Mouse (Mus musculus): ENCODE results near the gene Shisal2b. TPM values are rescaled to one million over a fixed set of nuclear protein-coding genes. Genes with fewer than 3 reads are reported as not detected.

Shisal2b gene
- polyA plus RNA-seq, 2 experiments: not detected

DNA sequence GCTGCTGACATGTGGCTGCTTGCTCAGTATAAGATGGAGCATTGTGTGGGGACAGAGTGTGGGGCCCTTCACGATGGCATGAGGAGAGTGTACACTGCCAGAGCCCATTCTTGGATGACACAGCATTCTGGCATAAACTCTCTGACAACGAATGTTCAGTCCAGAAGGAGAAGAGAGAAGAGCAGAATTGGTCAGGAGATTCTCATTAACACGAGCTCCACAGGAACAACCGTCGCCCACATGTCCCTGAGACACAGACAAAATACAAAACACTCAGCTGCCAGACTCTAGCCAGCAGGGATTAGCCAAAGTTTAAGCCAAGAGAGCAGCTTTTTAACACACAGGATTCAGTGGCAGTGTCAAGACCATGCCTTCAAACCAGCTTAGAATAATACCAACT is 3.0 kb upstream of the Shisal2b start:
- Histone ChIP-seq H3K4me1 (replicated peaks; ENCODE audit: control insufficient read depth in 2 of 2, insufficient read depth in 2 of 2, low read length in 1 of 2) (no peaks in the 10 kb centered on the region), H3K4me2 (ENCODE audit: low read depth) (no peak overlapping the region), H3K4me3 (ENCODE audit: insufficient read depth in 1 of 2, low read depth in 2 of 2, low read length in 2 of 2) (no peak overlapping the region), H3K9ac (replicated peaks) (no peak overlapping the region), H3K27ac (no peak overlapping the region), H3K36me3 (replicated peaks; ENCODE audit: control insufficient read depth, insufficient read depth, low read depth) (no peaks in the 10 kb centered on the region), H3K9me3 (ENCODE audit: control insufficient read depth, low read length) (no peaks in the 10 kb centered on the region), H3K27me3 (ENCODE audit: control insufficient read depth, insufficient read depth, low read length) (peaks cover 14% of the 10 kb centered on the region)
- TF ChIP-seq EP300 (IDR thresholded peaks at IDR 0.05; ENCODE audit: low read depth) (no peak), CTCF (IDR thresholded peaks at IDR 0.05; ENCODE audit: low read depth) (no peak)
- ATAC-seq (ENCODE audit: insufficient read depth): no peak
- 65% methylated on average over 5 of the region's 5 CpGs for WGBS (ENCODE audit: insufficient replicate concordance)
- no peak for DNase-seq (ENCODE audit: low read depth in 3 of 3, low spot score in 3 of 3)

DNA sequence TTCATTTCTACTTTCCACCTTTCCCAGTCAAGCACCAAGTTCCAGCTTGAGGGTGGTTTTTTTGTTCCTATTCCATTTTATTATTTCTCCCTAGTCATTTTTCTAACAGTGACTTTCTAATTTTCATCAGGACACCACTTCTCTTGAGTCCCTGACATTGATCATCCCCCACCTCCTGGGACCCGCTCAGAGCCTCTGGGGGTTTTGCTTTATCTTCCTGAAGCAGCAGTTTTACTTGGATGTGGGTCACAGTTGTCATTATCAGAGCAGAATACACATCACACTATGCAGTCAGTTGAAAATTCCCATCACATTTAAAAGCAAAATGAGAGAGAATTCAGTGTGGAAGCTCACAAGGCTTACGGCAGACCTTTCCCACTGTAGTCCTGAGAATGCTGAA is 10.0 kb downstream of the Shisal2b start:
- WGBS (ENCODE audit: insufficient replicate concordance): 43% methylated on average over 2 of the region's 2 CpGs
- Histone ChIP-seq H3K4me1 (replicated peaks; ENCODE audit: control insufficient read depth in 2 of 2, insufficient read depth in 2 of 2, low read length in 1 of 2) (no peaks in the 10 kb centered on the region), H3K27ac (no peak overlapping the region), H3K36me3 (replicated peaks; ENCODE audit: control insufficient read depth, insufficient read depth, low read depth) (no peaks in the 10 kb centered on the region), H3K4me3 (ENCODE audit: insufficient read depth in 1 of 2, low read depth in 2 of 2, low read length in 2 of 2) (no peak overlapping the region), H3K27me3 (ENCODE audit: control insufficient read depth, insufficient read depth, low read length) (no peaks in the 10 kb centered on the region), H3K9ac (replicated peaks) (no peak overlapping the region), H3K9me3 (ENCODE audit: control insufficient read depth, low read length) (no peaks in the 10 kb centered on the region), H3K4me2 (ENCODE audit: low read depth) (no peak overlapping the region)
- no peak for TF ChIP-seq EP300 (IDR thresholded peaks at IDR 0.05; ENCODE audit: low read depth)
- no peak for TF ChIP-seq CTCF (IDR thresholded peaks at IDR 0.05; ENCODE audit: low read depth)
- DNase-seq (ENCODE audit: low read depth in 3 of 3, low spot score in 3 of 3): no peak
- ATAC-seq (ENCODE audit: insufficient read depth): no peak

DNA sequence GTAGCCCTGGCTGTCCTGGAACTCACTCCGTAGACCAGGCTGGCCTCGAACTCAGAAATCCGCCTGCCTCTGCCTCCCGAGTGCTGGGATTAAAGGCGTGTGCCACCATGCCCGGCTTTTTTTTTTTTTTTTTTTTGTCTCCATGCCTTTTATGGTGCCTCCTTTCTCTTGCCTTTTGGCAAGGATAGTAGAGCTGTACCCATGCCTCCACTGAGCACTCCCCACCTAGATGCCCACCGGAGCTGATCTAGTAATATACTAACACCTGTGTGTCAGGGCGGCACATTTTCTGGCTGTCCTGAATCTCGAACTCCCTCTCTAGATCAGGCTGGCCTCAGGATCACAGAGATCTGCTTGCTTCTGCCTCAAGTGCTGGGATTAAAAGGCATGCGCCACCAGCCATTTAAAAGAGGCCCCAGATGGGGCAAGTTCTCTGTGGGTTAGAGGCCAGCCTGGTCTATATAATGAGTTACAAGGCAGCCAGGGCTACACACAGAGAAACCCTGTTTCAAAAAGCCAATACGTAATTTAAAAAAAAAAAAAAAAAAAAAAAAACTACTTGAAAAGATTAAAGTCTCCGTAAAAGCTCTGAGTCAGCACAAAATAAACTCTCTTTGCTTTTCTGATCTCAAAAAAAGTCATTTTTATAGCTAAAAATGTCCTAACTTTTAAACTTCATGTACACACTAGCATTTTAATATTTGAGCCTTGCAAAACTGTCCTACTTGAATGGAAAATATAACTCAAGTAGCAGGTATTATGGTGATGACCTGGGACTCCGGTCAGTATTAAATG is 20.2 kb downstream of the Shisal2b start:
- WGBS (ENCODE audit: insufficient replicate concordance): 71% methylated on average over 9 of the region's 13 CpGs
- no peak for ATAC-seq (ENCODE audit: insufficient read depth)
- no peaks in the 10 kb centered on the region for H3K27me3 ChIP-seq (ENCODE audit: control insufficient read depth, insufficient read depth, low read length)

DNA sequence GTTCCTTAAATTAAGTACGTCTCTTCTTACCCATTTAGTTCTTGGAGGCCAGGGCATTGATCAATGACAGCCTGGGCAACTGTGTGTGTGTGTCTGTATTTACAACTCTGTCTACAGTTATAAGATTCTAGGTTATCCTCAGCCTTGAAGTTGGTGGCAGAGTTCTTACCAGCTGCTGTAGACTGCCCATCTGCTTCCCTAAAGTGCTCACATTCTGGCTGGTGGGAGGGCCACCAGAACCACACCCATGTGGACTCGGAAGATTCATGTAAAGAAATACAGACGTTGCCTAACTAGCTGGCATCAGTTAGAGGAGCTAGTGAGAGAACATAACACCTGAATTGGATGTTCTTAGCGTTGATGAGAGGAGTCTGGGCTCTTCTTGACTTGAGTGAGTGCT is 21.8 kb downstream of the Shisal2b start:
- Histone ChIP-seq H3K9ac (replicated peaks) (no peak overlapping the region), H3K27ac (no peak overlapping the region), H3K36me3 (replicated peaks; ENCODE audit: control insufficient read depth, insufficient read depth, low read depth) (peaks cover 5% of the 10 kb centered on the region), H3K4me3 (ENCODE audit: insufficient read depth in 1 of 2, low read depth in 2 of 2, low read length in 2 of 2) (no peak overlapping the region), H3K27me3 (ENCODE audit: control insufficient read depth, insufficient read depth, low read length) (no peaks in the 10 kb centered on the region), H3K4me1 (replicated peaks; ENCODE audit: control insufficient read depth in 2 of 2, insufficient read depth in 2 of 2, low read length in 1 of 2) (no peaks in the 10 kb centered on the region), H3K4me2 (ENCODE audit: low read depth) (no peak overlapping the region), H3K9me3 (ENCODE audit: control insufficient read depth, low read length) (no peaks in the 10 kb centered on the region)
- DNase-seq (ENCODE audit: low read depth in 3 of 3, low spot score in 3 of 3): no peak
- 45% methylated on average over 4 of the region's 4 CpGs for WGBS (ENCODE audit: insufficient replicate concordance)
- TF ChIP-seq EP300 (IDR thresholded peaks at IDR 0.05; ENCODE audit: low read depth): no peak
- no peak for TF ChIP-seq CTCF (IDR thresholded peaks at IDR 0.05; ENCODE audit: low read depth)
- no peak for ATAC-seq (ENCODE audit: insufficient read depth)

More for the DNA sequence above, 20.2 kb downstream of the Shisal2b start:
- no peak overlapping the region for H3K4me2 ChIP-seq (ENCODE audit: low read depth)
- TF ChIP-seq CTCF (IDR thresholded peaks at IDR 0.05; ENCODE audit: low read depth) (no peak), EP300 (IDR thresholded peaks at IDR 0.05; ENCODE audit: low read depth) (no peak)
- H3K9ac ChIP-seq (replicated peaks): no peak overlapping the region
- H3K9me3 ChIP-seq (ENCODE audit: control insufficient read depth, low read length): no peaks in the 10 kb centered on the region
- no peaks in the 10 kb centered on the region for H3K4me1 ChIP-seq (replicated peaks; ENCODE audit: control insufficient read depth in 2 of 2, insufficient read depth in 2 of 2, low read length in 1 of 2)
- H3K4me3 ChIP-seq (ENCODE audit: insufficient read depth in 1 of 2, low read depth in 2 of 2, low read length in 2 of 2): no peak overlapping the region
- H3K27ac ChIP-seq: no peak overlapping the region
- DNase-seq (ENCODE audit: low read depth in 3 of 3, low spot score in 3 of 3): no peak
- no peaks in the 10 kb centered on the region for H3K36me3 ChIP-seq (replicated peaks; ENCODE audit: control insufficient read depth, insufficient read depth, low read depth)

DNA sequence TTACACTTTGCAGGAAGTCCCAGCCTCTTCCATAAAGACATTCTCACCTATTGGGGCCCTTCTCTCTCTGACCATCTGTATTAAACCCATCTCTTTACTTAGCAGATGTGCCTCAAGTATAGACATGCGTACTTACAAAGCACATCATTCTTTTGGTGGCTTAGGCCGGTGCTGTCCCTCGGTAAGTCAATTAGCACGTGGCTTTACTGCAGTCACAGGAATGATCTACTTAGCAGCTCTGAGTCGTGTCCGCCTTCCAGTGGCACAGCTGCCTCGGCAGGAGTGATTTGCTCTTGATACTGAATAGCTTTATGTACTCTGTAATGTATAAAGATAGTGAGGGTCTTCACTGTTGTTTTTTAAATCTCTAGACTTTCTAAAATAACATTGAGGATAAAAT is 26.1 kb downstream of the Shisal2b start:
- TF ChIP-seq EP300 (IDR thresholded peaks at IDR 0.05; ENCODE audit: low read depth) (no peak), CTCF (IDR thresholded peaks at IDR 0.05; ENCODE audit: low read depth) (no peak)
- no peaks in the 10 kb centered on the region for H3K27me3 ChIP-seq (ENCODE audit: control insufficient read depth, insufficient read depth, low read length)
- H3K4me2 ChIP-seq (ENCODE audit: low read depth): no peak overlapping the region
- H3K27ac ChIP-seq: no peak overlapping the region
- ATAC-seq (ENCODE audit: insufficient read depth) (no peak), DNase-seq (ENCODE audit: low read depth in 3 of 3, low spot score in 3 of 3) (no peak)
- H3K9ac ChIP-seq (replicated peaks): no peak overlapping the region
- no peaks in the 10 kb centered on the region for H3K4me1 ChIP-seq (replicated peaks; ENCODE audit: control insufficient read depth in 2 of 2, insufficient read depth in 2 of 2, low read length in 1 of 2)
- WGBS (ENCODE audit: insufficient replicate concordance): 79% methylated on average over 7 of the region's 7 CpGs
- H3K4me3 ChIP-seq (ENCODE audit: insufficient read depth in 1 of 2, low read depth in 2 of 2, low read length in 2 of 2): no peak overlapping the region
- H3K9me3 ChIP-seq (ENCODE audit: control insufficient read depth, low read length): no peaks in the 10 kb centered on the region
- peaks cover 14% of the 10 kb centered on the region for H3K36me3 ChIP-seq (replicated peaks; ENCODE audit: control insufficient read depth, insufficient read depth, low read depth)

Measured in liver, embryonic 14.5 days (tissue).